Mouse (Mus musculus): ENCODE data around the gene Sec61a1. TPM values are rescaled to one million over a fixed set of nuclear protein-coding genes. Genes with fewer than 3 reads are reported as not detected.

Sec61a1 gene
- total RNA-seq, 2 experiments from 2014 or later = 57.6 to 78.0 TPM

Other genes with a start within 250 kb of the Sec61a1 start
- 10 to 100 TPM in 1 of 2 experiments, 1 to 10 TPM in 1; 9.3 to 10.9 TPM for gene Eefsec, start 72.4 kb downstream of the Sec61a1 start, total RNA-seq (2021)
- gene Ruvbl1, start 53.5 kb downstream of the Sec61a1 start, total RNA-seq (2021) = 10 to 100 TPM; 29.3 to 29.6 TPM
- 10 to 100 TPM; 41.8 to 45.9 TPM for gene Kbtbd12, start 119.0 kb upstream of the Sec61a1 start, total RNA-seq (2021)
- gene Mgll, start 205.5 kb upstream of the Sec61a1 start, total RNA-seq (2021) = 10 to 100 TPM; 66.8 to 73.4 TPM